Mouse (Mus musculus) testis, adult 2 months (tissue): ENCODE data around the gene Vezt. TPM values are rescaled to one million over a fixed set of nuclear protein-coding genes. Genes with fewer than 3 reads are reported as not detected.

Source experiments
- H3K27ac ChIP-seq: fragments of 200-500 bp; 2 replicates; pipeline ENCODE4 v1.5.1; 2012; ENCODE audit warnings: low read depth, low read length; ENCODE audit not compliant: control insufficient read depth, insufficient read depth
- H3K27me3 ChIP-seq: fragments of 200-500 bp; 2 replicates; pipeline ENCODE4 v1.6.1; 2012; ENCODE audit warnings: mild to moderate bottlenecking, low read length, moderate library complexity; ENCODE audit not compliant: control insufficient read depth, insufficient read depth
- H3K36me3 ChIP-seq: fragments of 200-500 bp; 2 replicates; pipeline ENCODE4 v1.6.1; 2012; ENCODE audit warnings: mild to moderate bottlenecking, low read length; ENCODE audit not compliant: control insufficient read depth, insufficient read depth
- H3K4me1 ChIP-seq: fragments of 200-500 bp; 2 replicates; pipeline ENCODE4 v1.6.1; 2012; ENCODE audit warnings: low read length; ENCODE audit not compliant: control insufficient read depth, insufficient read depth
- H3K4me3 ChIP-seq: fragments of 200-500 bp; 2 replicates; pipeline ENCODE4 v1.5.1; 2012; ENCODE audit warnings: low read depth, mild to moderate bottlenecking, low read length, moderate library complexity, mixed read lengths; ENCODE audit not compliant: control insufficient read depth
- CTCF ChIP-seq: fragments of 200-500 bp; IDR thresholded peaks from 2 replicates; pipeline ENCODE4 v1.5.1; 2012; ENCODE audit warnings: low read depth, mild to moderate bottlenecking, inconsistent platforms, low read length, moderate library complexity; ENCODE audit not compliant: control insufficient read depth, insufficient read depth, insufficient replicate concordance
- POLR2A ChIP-seq: fragments of 200-500 bp; IDR thresholded peaks from 2 replicates; pipeline ENCODE4 v1.6.1; 2012; ENCODE audit warnings: low read depth, mild to moderate bottlenecking, inconsistent platforms, low read length, moderate library complexity; ENCODE audit not compliant: control insufficient read depth
- polyA plus RNA-seq: library from polyadenylated mRNA; depleted of rRNA; stranded (reverse); fragments of >200 nt; gene quantifications from 2 replicates; pipeline ENCODE4 v1.2.3, GENCODE M21; 2012

Gene Vezt
- polyA plus RNA-seq, 1 experiment, result 33.7 TPM

DNA sequence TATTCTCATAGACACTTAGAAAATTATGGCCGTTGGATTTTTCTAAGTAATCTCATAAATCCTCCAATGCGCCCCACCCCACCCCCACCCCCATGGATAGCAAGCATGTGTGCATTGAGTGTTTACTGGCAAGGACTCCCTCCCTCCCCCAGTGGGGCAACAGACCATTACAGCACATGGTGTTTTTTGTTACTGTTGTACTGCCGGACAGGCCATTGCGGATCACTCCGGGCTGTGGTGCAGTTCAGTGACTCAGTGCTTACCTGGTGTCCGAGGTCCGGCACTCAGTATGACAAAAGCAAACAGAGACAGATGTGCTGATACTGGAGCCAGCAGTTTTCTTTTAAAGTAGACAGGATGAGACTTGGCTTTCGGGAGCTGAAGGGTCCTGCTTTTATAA lies 13.5 kb upstream of the Vezt start:
- Histone ChIP-seq H3K27ac (no peak overlapping the region), H3K4me3 (no peak overlapping the region), H3K36me3 (no peaks in the 10 kb centered on the region; the same call in 1 of the 2 replicates), H3K27me3 (no peaks in the 10 kb centered on the region), H3K4me1 (no peaks in the 10 kb centered on the region)
- TF ChIP-seq POLR2A (no peak), CTCF (no peak)

DNA sequence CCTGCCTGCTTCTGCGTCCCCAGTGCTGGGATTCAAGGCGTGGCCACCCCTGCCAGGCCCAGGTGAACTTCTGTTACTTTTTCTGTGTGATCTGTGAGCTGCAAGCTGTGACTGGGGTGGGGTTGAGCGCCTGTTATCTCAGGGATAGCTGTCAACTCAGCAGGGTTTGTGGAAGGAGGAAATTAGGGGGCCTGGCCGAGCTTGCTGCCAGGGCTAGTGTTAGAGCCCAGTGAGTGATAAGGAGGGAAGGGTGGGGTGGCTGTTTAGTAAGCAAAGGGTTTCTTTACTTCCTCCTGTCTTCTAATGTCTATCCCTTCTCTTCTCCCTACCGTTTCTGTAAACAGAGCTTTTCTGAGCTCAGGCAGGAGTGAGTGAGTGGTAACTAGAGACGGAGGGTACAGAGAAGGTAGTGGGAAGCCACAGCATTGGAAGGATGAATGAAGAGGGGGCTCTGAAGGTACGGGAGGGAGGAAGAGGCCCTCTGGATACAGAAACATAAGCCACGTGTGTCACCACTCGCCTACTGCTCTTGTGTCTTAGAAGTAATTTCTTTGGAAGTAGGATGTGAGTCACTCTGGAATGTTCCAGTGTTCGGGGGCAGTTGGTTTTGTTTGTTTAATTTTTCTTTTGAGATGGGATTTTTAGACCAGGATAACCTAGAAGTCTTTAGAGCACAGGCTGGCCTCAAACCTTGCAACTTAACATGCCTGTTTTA lies 12.4 kb upstream of the Vezt start:
- peaks cover 1% of the 10 kb centered on the region; the same call in 1 of the 2 replicates for H3K36me3 ChIP-seq
- H3K27ac ChIP-seq, result no peak overlapping the region
- no peaks in the 10 kb centered on the region for H3K4me1 ChIP-seq
- TF ChIP-seq CTCF, result no peak
- TF ChIP-seq POLR2A, result no peak
- H3K27me3 ChIP-seq, result no peaks in the 10 kb centered on the region
- no peak overlapping the region for H3K4me3 ChIP-seq

- H3K27me3 ChIP-seq, result no peaks in the 10 kb centered on the region
- H3K4me1 ChIP-seq, result no peaks in the 10 kb centered on the region
- no peak overlapping the region for H3K27ac ChIP-seq
- TF ChIP-seq POLR2A (no peak), CTCF (no peak)
- H3K36me3 ChIP-seq, result peaks cover 1% of the 10 kb centered on the region; the same call in 1 of the 2 replicates
- H3K4me3 ChIP-seq, result no peak overlapping the region
These were observed 11.4 kb upstream of the Vezt start for GRCm38 (mm10) chr10:94047024-94047423.

DNA sequence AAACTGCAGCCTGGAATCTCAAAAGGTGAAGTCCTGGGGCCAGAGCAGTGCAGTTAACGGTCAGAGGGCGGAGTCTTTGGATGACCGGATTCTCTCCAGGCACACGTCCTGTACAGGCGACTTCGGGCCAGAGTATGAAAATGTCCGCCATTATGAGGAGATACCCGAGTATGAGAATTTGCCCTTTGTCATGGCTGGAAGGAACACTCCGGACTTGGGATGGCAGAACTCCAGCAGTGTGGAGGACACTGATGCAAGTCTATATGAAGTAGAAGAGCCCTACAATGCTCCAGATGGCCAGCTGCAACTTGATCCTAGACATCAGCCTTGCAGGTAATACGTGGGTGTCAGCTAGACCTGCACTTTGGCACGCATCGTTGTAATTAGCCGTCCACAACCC lies 9.7 kb upstream of the Vezt start:
- Histone ChIP-seq H3K4me3 (no peak overlapping the region), H3K36me3 (peaks cover 1% of the 10 kb centered on the region; the same call in 1 of the 2 replicates), H3K27me3 (no peaks in the 10 kb centered on the region), H3K27ac (no peak overlapping the region), H3K4me1 (no peaks in the 10 kb centered on the region)
- TF ChIP-seq POLR2A (no peak), CTCF (no peak)

DNA sequence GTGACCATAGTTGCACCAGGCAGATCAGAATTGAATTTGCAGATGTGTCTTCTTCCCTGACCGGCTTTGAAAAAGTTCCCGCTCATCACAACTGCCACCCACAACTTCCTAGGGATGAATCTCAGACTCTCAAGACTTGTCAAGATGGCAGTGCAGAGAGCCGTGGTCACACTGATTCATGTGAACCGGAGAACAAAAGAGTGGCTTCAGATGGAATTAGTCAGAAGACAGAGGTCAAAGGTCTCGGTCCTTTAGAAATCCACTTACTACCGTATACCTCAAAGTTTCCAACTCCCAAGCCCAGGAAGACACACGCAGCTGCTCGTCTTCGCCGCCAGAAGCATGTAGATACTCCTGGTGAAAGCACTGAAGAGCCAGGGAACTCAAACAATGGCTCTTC lies 8.3 kb upstream of the Vezt start:
- Histone ChIP-seq H3K27ac (no peak overlapping the region), H3K27me3 (no peaks in the 10 kb centered on the region), H3K4me3 (no peak overlapping the region), H3K4me1 (no peaks in the 10 kb centered on the region), H3K36me3 (peaks cover 1% of the 10 kb centered on the region; the same call in 1 of the 2 replicates)
- no peak for TF ChIP-seq CTCF
- TF ChIP-seq POLR2A, result no peak

DNA sequence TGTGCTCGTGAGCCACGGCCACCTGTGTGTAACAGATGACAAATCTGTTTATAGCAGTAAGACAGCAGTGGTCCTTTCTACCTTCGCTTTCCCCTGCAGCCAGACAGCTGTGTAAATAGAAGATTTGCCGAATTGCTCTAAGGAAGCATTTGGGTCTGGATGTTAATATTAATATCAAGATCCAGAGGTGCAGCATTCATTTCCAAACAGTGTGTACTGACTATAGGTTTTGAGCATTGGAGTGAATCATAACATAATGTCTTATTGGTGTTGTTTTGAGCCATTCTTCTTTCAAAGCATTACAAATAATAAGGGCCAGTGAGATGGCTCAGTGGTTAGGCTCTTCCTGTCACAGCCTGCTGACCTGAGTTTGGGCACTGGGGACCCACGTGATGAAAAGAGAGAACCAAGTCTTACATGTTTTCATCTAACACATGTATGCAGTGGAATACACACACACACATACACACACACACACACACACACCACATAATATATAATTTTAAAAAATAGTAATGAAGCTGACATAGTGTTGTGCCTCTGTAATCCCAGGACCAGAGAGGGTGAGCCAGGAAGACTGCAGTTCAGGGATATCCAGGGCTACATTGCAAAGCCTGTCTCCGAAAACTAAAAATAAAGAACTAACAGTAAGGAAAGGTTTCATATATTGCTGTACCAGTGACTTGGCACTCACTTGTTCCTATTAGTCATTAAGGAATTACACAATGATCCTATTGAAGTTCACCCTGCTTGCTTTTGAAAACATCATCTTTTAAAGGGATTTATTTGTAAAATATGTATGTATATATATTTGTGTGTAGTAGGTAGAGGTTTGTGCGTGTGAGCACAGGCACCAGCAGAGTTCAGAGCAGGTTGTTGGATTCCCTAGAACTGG lies 3.0 kb upstream of the Vezt start:
- 0 out of 2 replicates have a peak, but pooled peaks cover 1% of the 10 kb centered on the region for H3K36me3 ChIP-seq
- no peak for TF ChIP-seq CTCF
- no peak for TF ChIP-seq POLR2A
- H3K27ac ChIP-seq, result no peak overlapping the region
- H3K27me3 ChIP-seq, result no peaks in the 10 kb centered on the region
- no peak overlapping the region for H3K4me3 ChIP-seq
- no peaks in the 10 kb centered on the region; the same call in 1 of the 2 replicates for H3K4me1 ChIP-seq

DNA sequence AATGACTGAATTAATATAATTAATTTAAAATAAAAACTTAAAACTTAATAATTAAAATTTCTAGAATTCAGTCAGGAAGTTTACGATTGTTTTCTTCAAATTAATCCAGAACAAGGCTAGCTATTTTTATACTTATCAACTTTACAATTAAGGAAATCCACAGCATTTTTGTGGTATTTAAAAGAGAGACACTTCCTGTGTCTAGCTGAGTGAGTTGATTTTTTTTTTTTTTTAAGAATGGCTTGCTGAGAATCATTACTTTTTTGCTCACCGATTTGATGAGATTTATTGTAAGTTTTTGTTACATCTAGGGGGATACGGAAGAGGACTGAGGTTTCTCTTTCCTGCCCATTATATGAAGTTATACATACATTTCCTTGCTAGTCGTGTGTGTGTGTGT lies 2.0 kb upstream of the Vezt start:
- Histone ChIP-seq H3K27me3 (no peaks in the 10 kb centered on the region), H3K27ac (no peak overlapping the region), H3K4me3 (no peak overlapping the region), H3K4me1 (no peaks in the 10 kb centered on the region; the same call in 1 of the 2 replicates), H3K36me3 (no peaks in the 10 kb centered on the region)
- no peak for TF ChIP-seq POLR2A
- TF ChIP-seq CTCF, result no peak
